Mouse (Mus musculus): Measurements from ENCODE around the gene Dppa2. TPM values are rescaled to one million over a fixed set of nuclear protein-coding genes. Genes with fewer than 3 reads are reported as not detected.

Gene Dppa2
- polyA plus RNA-seq, 1 experiment from 2014 or later, result not detected

- Histone ChIP-seq H3K9me3 (peaks cover 7% of the 10 kb centered on the region; the same call in 1 of the 2 replicates), H3K4me2 (no peak overlapping the region), H3K4me1 (replicated peaks) (no peaks in the 10 kb centered on the region), H3K36me3 (no peaks in the 10 kb centered on the region), H3K4me3 (replicated peaks) (no peak overlapping the region), H3K27me3 (no peaks in the 10 kb centered on the region), H3K9ac (replicated peaks) (no peak overlapping the region), H3K27ac (no peak overlapping the region)
- ATAC-seq (ENCODE audit: insufficient number of reproducible peaks, insufficient read depth, low FRiP score, low TSS enrichment, low read depth), result no peak
- 91% methylated on average over 1 of the region's 1 CpGs for WGBS
These were observed 43.5 kb downstream of the Dppa2 start for GRCm38 (mm10) chr16:48347246-48347645.

DNA sequence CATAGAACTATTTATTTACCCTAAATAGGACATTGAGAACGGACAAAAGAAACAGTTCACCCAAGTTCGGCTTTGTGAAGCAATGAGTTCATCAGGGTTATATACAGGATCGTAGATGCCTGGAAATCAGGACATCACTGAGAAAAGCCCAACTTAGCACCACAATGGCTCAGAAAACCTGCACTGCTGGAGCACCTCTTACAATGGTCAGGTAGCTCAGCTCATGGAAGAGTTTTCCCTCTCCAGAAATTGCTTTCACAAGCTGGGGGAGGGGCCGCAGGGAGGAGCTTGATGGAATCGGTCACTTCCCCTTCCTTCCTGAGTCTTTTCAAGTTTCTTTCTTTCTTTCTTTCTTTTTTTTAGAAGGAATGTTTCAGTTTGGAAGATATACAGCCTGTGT is 52.0 kb downstream of the Dppa2 start:
- Histone ChIP-seq H3K4me3 (replicated peaks) (no peak overlapping the region), H3K27me3 (no peaks in the 10 kb centered on the region), H3K4me2 (no peak overlapping the region), H3K27ac (no peak overlapping the region), H3K36me3 (no peaks in the 10 kb centered on the region), H3K9me3 (no peaks in the 10 kb centered on the region; the same call in 1 of the 2 replicates), H3K4me1 (replicated peaks) (no peaks in the 10 kb centered on the region), H3K9ac (replicated peaks) (no peak overlapping the region)
- no peak for ATAC-seq (ENCODE audit: insufficient number of reproducible peaks, insufficient read depth, low FRiP score, low TSS enrichment, low read depth)
- 86% methylated on average over 5 of the region's 5 CpGs for whole genome bisulfite sequencing

GRCm38 (mm10) chr16:48356417-48356816 is 52.7 kb downstream of the Dppa2 start:
- no peak for ATAC-seq (ENCODE audit: insufficient number of reproducible peaks, insufficient read depth, low FRiP score, low TSS enrichment, low read depth)
- Histone ChIP-seq H3K4me2 (no peak overlapping the region), H3K9me3 (no peaks in the 10 kb centered on the region; the same call in 1 of the 2 replicates), H3K36me3 (no peaks in the 10 kb centered on the region), H3K9ac (replicated peaks) (no peak overlapping the region), H3K4me3 (replicated peaks) (no peak overlapping the region), H3K27me3 (no peaks in the 10 kb centered on the region), H3K27ac (no peak overlapping the region), H3K4me1 (replicated peaks) (no peaks in the 10 kb centered on the region)
- 95% methylated on average over 1 of the region's 1 CpGs for WGBS

GRCm38 (mm10) chr16:48360887-48361286 is 57.2 kb downstream of the Dppa2 start:
- no peak overlapping the region for H3K27ac ChIP-seq
- no peak overlapping the region for H3K4me2 ChIP-seq
- no peaks in the 10 kb centered on the region for H3K27me3 ChIP-seq
- no peaks in the 10 kb centered on the region for H3K4me1 ChIP-seq (replicated peaks)
- no peak overlapping the region for H3K9ac ChIP-seq (replicated peaks)
- no peak overlapping the region for H3K4me3 ChIP-seq (replicated peaks)
- ATAC-seq (ENCODE audit: insufficient number of reproducible peaks, insufficient read depth, low FRiP score, low TSS enrichment, low read depth), result no peak
- no peaks in the 10 kb centered on the region for H3K36me3 ChIP-seq
- no peaks in the 10 kb centered on the region; the same call in 1 of the 2 replicates for H3K9me3 ChIP-seq
- 93% methylated on average over 12 of the region's 12 CpGs for WGBS

GRCm38 (mm10) chr16:48366801-48367200 is 63.1 kb downstream of the Dppa2 start:
- Histone ChIP-seq H3K4me1 (replicated peaks) (no peaks in the 10 kb centered on the region), H3K36me3 (no peaks in the 10 kb centered on the region), H3K27ac (no peak overlapping the region), H3K9ac (replicated peaks) (no peak overlapping the region), H3K9me3 (no peaks in the 10 kb centered on the region), H3K4me3 (replicated peaks) (no peak overlapping the region), H3K27me3 (no peaks in the 10 kb centered on the region), H3K4me2 (no peak overlapping the region)
- no peak for ATAC-seq (ENCODE audit: insufficient number of reproducible peaks, insufficient read depth, low FRiP score, low TSS enrichment, low read depth)
- 92% methylated on average over 5 of the region's 5 CpGs for WGBS

DNA sequence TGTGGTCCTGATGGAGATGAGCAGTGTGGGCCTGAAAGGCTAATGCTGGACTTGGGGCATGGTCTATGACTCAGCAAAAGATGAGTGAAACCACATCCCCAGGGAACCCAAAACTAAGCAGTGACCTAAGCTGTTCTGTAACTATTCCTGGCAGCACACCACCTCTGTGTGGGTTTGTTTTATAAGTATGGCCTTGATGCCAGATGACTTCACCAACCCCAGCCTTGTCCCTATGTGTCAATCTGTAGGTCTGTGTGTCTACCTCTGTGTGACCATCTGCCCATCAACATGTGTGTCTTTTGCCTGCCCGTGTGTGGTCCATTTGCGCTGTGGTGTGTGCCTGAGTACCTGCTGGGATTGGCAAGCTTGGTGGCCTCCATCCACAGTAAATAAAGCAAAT is 64.4 kb downstream of the Dppa2 start:
- Histone ChIP-seq H3K4me2 (no peak overlapping the region), H3K36me3 (no peaks in the 10 kb centered on the region), H3K4me3 (replicated peaks) (no peak overlapping the region), H3K9me3 (no peaks in the 10 kb centered on the region), H3K27me3 (no peaks in the 10 kb centered on the region), H3K4me1 (replicated peaks) (no peaks in the 10 kb centered on the region), H3K9ac (replicated peaks) (no peak overlapping the region), H3K27ac (no peak overlapping the region)
- ATAC-seq (ENCODE audit: insufficient number of reproducible peaks, insufficient read depth, low FRiP score, low TSS enrichment, low read depth), result no peak
- WGBS, result 98% methylated on average over 2 of the region's 2 CpGs

Other genes starting within 250 kb of the Dppa2 start
- not detected in 2 replicates for gene Dppa4, start 20.2 kb upstream of the Dppa2 start, polyA plus RNA-seq (2016; fragmentation: Nextera tagmentation; extraction: Ambion mirVana)
- not detected in 2 replicates for gene Gm5485, start 108.5 kb downstream of the Dppa2 start, polyA plus RNA-seq (2016; fragmentation: Nextera tagmentation; extraction: Ambion mirVana)
- 0.06 TPM in 1 of 2 replicates, not detected in the other for gene Morc1, start 127.3 kb downstream of the Dppa2 start, polyA plus RNA-seq (2016; fragmentation: Nextera tagmentation; extraction: Ambion mirVana)